Mouse (Mus musculus) testis, adult 2 months (tissue): ENCODE data around the gene Cd79b.

Source experiments
- CTCF ChIP-seq: fragments of 200-500 bp; IDR thresholded peaks from 2 replicates; pipeline ENCODE4 v1.5.1; 2012; ENCODE audit warnings: low read depth, mild to moderate bottlenecking, inconsistent platforms, low read length, moderate library complexity; ENCODE audit not compliant: control insufficient read depth, insufficient read depth, insufficient replicate concordance
- POLR2A ChIP-seq: fragments of 200-500 bp; IDR thresholded peaks from 2 replicates; pipeline ENCODE4 v1.6.1; 2012; ENCODE audit warnings: low read depth, mild to moderate bottlenecking, inconsistent platforms, low read length, moderate library complexity; ENCODE audit not compliant: control insufficient read depth

GRCm38 (mm10) chr11:106353188-106353587, 38.6 kb upstream of the Cd79b start, which contains the start of gene Scn4a:
- no peak for TF ChIP-seq POLR2A
- no peak for TF ChIP-seq CTCF
